Mouse (Mus musculus): ENCODE measurements around the gene Stoml3. TPM values are rescaled to one million over a fixed set of nuclear protein-coding genes. Genes with fewer than 3 reads are reported as not detected.

Gene Stoml3
- polyA plus RNA-seq, 1 experiment = not detected

- 83% methylated on average over 6 of the region's 6 CpGs for WGBS
- no peak for TF ChIP-seq CTCF (IDR thresholded peaks at IDR 0.05; ENCODE audit: insufficient read depth, low read depth, low read length)
- no peaks in the 10 kb centered on the region for H3K4me1 ChIP-seq (ENCODE audit: control insufficient read depth, insufficient read depth, low read length)
- H3K27ac ChIP-seq (ENCODE audit: insufficient read depth, low read depth, low read length) = no peak overlapping the region
- no peak overlapping the region for H3K4me3 ChIP-seq (ENCODE audit: insufficient read depth, low read depth, low read length)
Observed at GRCm38 (mm10) chr3:53498351-53498905, 10.0 kb downstream of the Stoml3 start.

GRCm38 (mm10) chr3:53502428-53502827, 14.0 kb downstream of the Stoml3 start:
- TF ChIP-seq CTCF (IDR thresholded peaks at IDR 0.05; ENCODE audit: insufficient read depth, low read depth, low read length) (no peak), POLR2A (IDR thresholded peaks at IDR 0.05; ENCODE audit: insufficient read depth, low read depth, low read length) (no peak)
- H3K4me1 ChIP-seq (ENCODE audit: control insufficient read depth, insufficient read depth, low read length) = no peaks in the 10 kb centered on the region
- H3K4me3 ChIP-seq (ENCODE audit: insufficient read depth, low read depth, low read length) = no peak overlapping the region
- WGBS = 43% methylated on average over 6 of the region's 6 CpGs
- no peak overlapping the region for H3K27ac ChIP-seq (ENCODE audit: insufficient read depth, low read depth, low read length)

- Histone ChIP-seq H3K4me1 (ENCODE audit: control insufficient read depth, insufficient read depth, low read length) (no peaks in the 10 kb centered on the region), H3K27ac (ENCODE audit: insufficient read depth, low read depth, low read length) (no peak overlapping the region), H3K4me3 (ENCODE audit: insufficient read depth, low read depth, low read length) (no peak overlapping the region)
- 60% methylated on average over 5 of the region's 5 CpGs for WGBS
- no peak for TF ChIP-seq POLR2A (IDR thresholded peaks at IDR 0.05; ENCODE audit: insufficient read depth, low read depth, low read length)
- TF ChIP-seq CTCF (IDR thresholded peaks at IDR 0.05; ENCODE audit: insufficient read depth, low read depth, low read length) = no peak
Observed at GRCm38 (mm10) chr3:53513096-53513495, 24.6 kb downstream of the Stoml3 start.

- no peaks in the 10 kb centered on the region for H3K4me1 ChIP-seq (ENCODE audit: control insufficient read depth, insufficient read depth, low read length)
- TF ChIP-seq CTCF (IDR thresholded peaks at IDR 0.05; ENCODE audit: insufficient read depth, low read depth, low read length) (no peak), POLR2A (IDR thresholded peaks at IDR 0.05; ENCODE audit: insufficient read depth, low read depth, low read length) (no peak)
- H3K27ac ChIP-seq (ENCODE audit: insufficient read depth, low read depth, low read length) = no peak overlapping the region
- H3K4me3 ChIP-seq (ENCODE audit: insufficient read depth, low read depth, low read length) = no peak overlapping the region
- 90% methylated on average over 4 of the region's 4 CpGs for WGBS
Observed at GRCm38 (mm10) chr3:53514221-53515065, 26.0 kb downstream of the Stoml3 start.

GRCm38 (mm10) chr3:53522794-53523193, 34.3 kb downstream of the Stoml3 start:
- WGBS = 48% methylated on average over 10 of the region's 10 CpGs
- peaks cover 2% of the 10 kb centered on the region; the same call in 1 of the 2 replicates for H3K4me1 ChIP-seq (ENCODE audit: control insufficient read depth, insufficient read depth, low read length)
- no peak overlapping the region for H3K27ac ChIP-seq (ENCODE audit: insufficient read depth, low read depth, low read length)
- TF ChIP-seq CTCF (IDR thresholded peaks at IDR 0.05; ENCODE audit: insufficient read depth, low read depth, low read length) (no peak), POLR2A (IDR thresholded peaks at IDR 0.05; ENCODE audit: insufficient read depth, low read depth, low read length) (no peak)
- H3K4me3 ChIP-seq (ENCODE audit: insufficient read depth, low read depth, low read length) = no peak overlapping the region

- 2% methylated on average over 21 of the region's 21 CpGs for WGBS
- Histone ChIP-seq H3K4me3 (ENCODE audit: insufficient read depth, low read depth, low read length) (peak overlapping the region; percentile 65), H3K4me1 (ENCODE audit: control insufficient read depth, insufficient read depth, low read length) (peaks cover 2% of the 10 kb centered on the region; the same call in 1 of the 2 replicates), H3K27ac (ENCODE audit: insufficient read depth, low read depth, low read length) (no peak overlapping the region)
- TF ChIP-seq POLR2A (IDR thresholded peaks at IDR 0.05; ENCODE audit: insufficient read depth, low read depth, low read length) (no peak), CTCF (IDR thresholded peaks at IDR 0.05; ENCODE audit: insufficient read depth, low read depth, low read length) (peak; percentile 65; the same call in 1 of the 2 replicates)
Observed at GRCm38 (mm10) chr3:53525737-53526136, 37.3 kb downstream of the Stoml3 start.

- Histone ChIP-seq H3K27ac (ENCODE audit: insufficient read depth, low read depth, low read length) (no peak overlapping the region), H3K4me1 (ENCODE audit: control insufficient read depth, insufficient read depth, low read length) (peaks cover 2% of the 10 kb centered on the region; the same call in 1 of the 2 replicates), H3K4me3 (ENCODE audit: insufficient read depth, low read depth, low read length) (no peak overlapping the region)
- WGBS = 84% methylated on average over 6 of the region's 6 CpGs
- no peak for TF ChIP-seq POLR2A (IDR thresholded peaks at IDR 0.05; ENCODE audit: insufficient read depth, low read depth, low read length)
- no peak for TF ChIP-seq CTCF (IDR thresholded peaks at IDR 0.05; ENCODE audit: insufficient read depth, low read depth, low read length)
Observed at GRCm38 (mm10) chr3:53530305-53530704, 41.9 kb downstream of the Stoml3 start.

- no peak for TF ChIP-seq POLR2A (IDR thresholded peaks at IDR 0.05; ENCODE audit: insufficient read depth, low read depth, low read length)
- TF ChIP-seq CTCF (IDR thresholded peaks at IDR 0.05; ENCODE audit: insufficient read depth, low read depth, low read length) = no peak
- Histone ChIP-seq H3K27ac (ENCODE audit: insufficient read depth, low read depth, low read length) (no peak overlapping the region), H3K4me3 (ENCODE audit: insufficient read depth, low read depth, low read length) (no peak overlapping the region), H3K4me1 (ENCODE audit: control insufficient read depth, insufficient read depth, low read length) (no peaks in the 10 kb centered on the region)
- WGBS = 93% methylated on average over 6 of the region's 6 CpGs
Observed at GRCm38 (mm10) chr3:53532091-53532490, 43.6 kb downstream of the Stoml3 start.

GRCm38 (mm10) chr3:53552691-53553090, 64.2 kb downstream of the Stoml3 start:
- H3K27ac ChIP-seq (ENCODE audit: insufficient read depth, low read depth, low read length) = no peak overlapping the region
- 91% methylated on average over 7 of the region's 7 CpGs for WGBS
- no peak for TF ChIP-seq POLR2A (IDR thresholded peaks at IDR 0.05; ENCODE audit: insufficient read depth, low read depth, low read length)
- TF ChIP-seq CTCF (IDR thresholded peaks at IDR 0.05; ENCODE audit: insufficient read depth, low read depth, low read length) = no peak
- no peaks in the 10 kb centered on the region for H3K4me1 ChIP-seq (ENCODE audit: control insufficient read depth, insufficient read depth, low read length)
- H3K4me3 ChIP-seq (ENCODE audit: insufficient read depth, low read depth, low read length) = no peak overlapping the region

All from olfactory bulb, adult 2 months (tissue).